Mouse (Mus musculus): Measurements from ENCODE around the gene Hipk4.

DNA sequence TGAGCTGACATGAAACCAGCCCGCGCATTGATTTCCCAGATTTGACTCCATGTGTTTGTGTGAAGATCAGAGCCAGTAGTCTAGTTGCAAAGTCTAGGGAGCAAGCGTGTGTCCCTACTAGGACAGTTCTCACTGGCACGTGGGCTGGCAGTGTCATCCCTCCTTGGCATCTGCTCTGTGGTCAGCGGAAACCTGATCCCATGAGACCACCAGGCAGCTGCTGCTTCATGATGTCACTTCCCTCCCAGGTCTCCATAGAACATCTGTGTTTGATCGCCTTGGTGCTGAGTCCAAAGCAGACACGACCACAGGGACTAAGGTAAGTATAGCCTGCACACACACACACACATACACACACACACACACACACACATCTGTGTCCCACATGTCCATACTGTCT is 55.4 kb downstream of the Hipk4 start:
- TF ChIP-seq ELF1 (IDR thresholded peaks at IDR 0.05; ENCODE audit: low read depth, low read length), result no peak
- TF ChIP-seq TCF12 (IDR thresholded peaks at IDR 0.05; ENCODE audit: low read depth, low read length), result no peak
- no peak for TF ChIP-seq SIN3A (IDR thresholded peaks at IDR 0.05; ENCODE audit: low read length)
- TF ChIP-seq HCFC1 (IDR thresholded peaks at IDR 0.05; ENCODE audit: low read depth, low read length), result no peak
- TF ChIP-seq E2F4 (IDR thresholded peaks at IDR 0.05; ENCODE audit: insufficient replicate concordance, low read depth, low read length), result no peak
- TF ChIP-seq CTCF (conservative IDR thresholded peaks at IDR 0.05 in 1 of 2, IDR thresholded peaks at IDR 0.05 in 1 of 2; ENCODE audit: low read depth in 2 of 2, low read length in 2 of 2), result no peak
